Mouse (Mus musculus) hindbrain, embryonic 13.5 days (tissue): ENCODE measurements at regions not wholly inside any gene's neighbourhood (a gene's known extent, or its start where the extent isn't known, plus 50 kb on each side); places are given as distances from the start of the nearest gene placed in this dataset.
"Not testable (repeated sequence)": the region's sequence is repeated elsewhere in the genome, so short reads cannot be mapped to it uniquely, and the experiment has no call there.

Experiments used
- ATAC-seq: fragments of 200-750 bp; cut with Nextera tagmentation; 2 replicates; pipeline ENCODE4 v1.8.0; 2017; ENCODE audit warnings: moderate TSS enrichment; ENCODE audit not compliant: low FRiP score
- H3K27ac ChIP-seq: fragments of 300-500 bp; sonication (generic); 2 replicates; pipeline ENCODE4 v1.5.1; 2015; ENCODE audit warnings: inconsistent platforms, mild to moderate bottlenecking, moderate library complexity
- H3K27me3 ChIP-seq: fragments of 300-500 bp; sonication (generic); 2 replicates; pipeline ENCODE4 v1.6.1; 2015; ENCODE audit warnings: mild to moderate bottlenecking, inconsistent platforms
- H3K36me3 ChIP-seq: fragments of 300-500 bp; sonication (generic); 2 replicates; pipeline ENCODE4 v1.6.1; 2015; ENCODE audit warnings: mild to moderate bottlenecking, inconsistent platforms
- H3K4me1 ChIP-seq: fragments of 300-500 bp; sonication (generic); replicated peaks from 2 replicates; pipeline ENCODE4 v1.6.1; 2015; ENCODE audit warnings: inconsistent platforms
- H3K4me2 ChIP-seq: fragments of 300-500 bp; sonication (generic); 2 replicates; pipeline ENCODE4 v1.6.1; 2015; ENCODE audit warnings: inconsistent platforms, mild to moderate bottlenecking, moderate library complexity
- H3K4me3 ChIP-seq: fragments of 300-500 bp; sonication (generic); 2 replicates; pipeline ENCODE4 v1.5.1; 2015; ENCODE audit warnings: mild to moderate bottlenecking, inconsistent platforms
- H3K9ac ChIP-seq: fragments of 300-500 bp; sonication (generic); 2 replicates; pipeline ENCODE4 v1.6.1; 2015; ENCODE audit warnings: mild to moderate bottlenecking, inconsistent platforms
- H3K9me3 ChIP-seq: fragments of 300-500 bp; sonication (generic); 2 replicates; pipeline ENCODE4 v1.6.1; 2016; ENCODE audit warnings: inconsistent platforms
- WGBS: fragments of 180-500 bp; shearing (Covaris S2); methylation state at CpG from one replicate; pipeline ENCODE4 v1.1.7; 2015; 5-methylcytosine and 5-hydroxymethylcytosine counted together

GRCm38 (mm10) chr11:111966401-111966800 lies 815.6 kb upstream of the Sox9 start:
- no peaks in the 10 kb centered on the region for H3K9me3 ChIP-seq
- no peak for ATAC-seq
- 70% methylated on average over 3 of the region's 3 CpGs for WGBS
- H3K4me1 ChIP-seq: no peaks in the 10 kb centered on the region
- no peak overlapping the region for H3K27ac ChIP-seq
- no peak overlapping the region for H3K4me2 ChIP-seq
- H3K36me3 ChIP-seq: no peaks in the 10 kb centered on the region
- no peaks in the 10 kb centered on the region for H3K27me3 ChIP-seq
- H3K9ac ChIP-seq: no peak overlapping the region
- no peak overlapping the region for H3K4me3 ChIP-seq

- H3K4me3 ChIP-seq: no peak overlapping the region
- H3K36me3 ChIP-seq: no peaks in the 10 kb centered on the region
- H3K4me1 ChIP-seq: no peaks in the 10 kb centered on the region
- no peak for ATAC-seq
- H3K4me2 ChIP-seq: no peak overlapping the region
- H3K9me3 ChIP-seq: no peaks in the 10 kb centered on the region
- no peaks in the 10 kb centered on the region for H3K27me3 ChIP-seq
- no peak overlapping the region for H3K27ac ChIP-seq
- no peak overlapping the region for H3K9ac ChIP-seq
- 89% methylated on average over 4 of the region's 4 CpGs for WGBS
Observed at GRCm38 (mm10) chr11:111971001-111971400, 811.0 kb upstream of the Sox9 start.

GRCm38 (mm10) chr11:111978667-111979066 lies 803.4 kb upstream of the Sox9 start:
- no peak for ATAC-seq
- H3K36me3 ChIP-seq: no peaks in the 10 kb centered on the region
- 93% methylated on average over 4 of the region's 4 CpGs for WGBS
- no peak overlapping the region for H3K4me2 ChIP-seq
- no peaks in the 10 kb centered on the region for H3K4me1 ChIP-seq
- H3K9me3 ChIP-seq: no peaks in the 10 kb centered on the region
- no peaks in the 10 kb centered on the region for H3K27me3 ChIP-seq
- no peak overlapping the region for H3K27ac ChIP-seq
- H3K4me3 ChIP-seq: no peak overlapping the region
- no peak overlapping the region for H3K9ac ChIP-seq

GRCm38 (mm10) chr11:111996395-111996794 lies 785.6 kb upstream of the Sox9 start:
- Histone ChIP-seq H3K27ac (no peak overlapping the region), H3K36me3 (no peaks in the 10 kb centered on the region), H3K9me3 (no peaks in the 10 kb centered on the region), H3K27me3 (no peaks in the 10 kb centered on the region), H3K4me2 (no peak overlapping the region), H3K4me1 (no peaks in the 10 kb centered on the region), H3K4me3 (no peak overlapping the region), H3K9ac (no peak overlapping the region)
- 79% methylated on average over 4 of the region's 4 CpGs for WGBS
- ATAC-seq: no peak

DNA sequence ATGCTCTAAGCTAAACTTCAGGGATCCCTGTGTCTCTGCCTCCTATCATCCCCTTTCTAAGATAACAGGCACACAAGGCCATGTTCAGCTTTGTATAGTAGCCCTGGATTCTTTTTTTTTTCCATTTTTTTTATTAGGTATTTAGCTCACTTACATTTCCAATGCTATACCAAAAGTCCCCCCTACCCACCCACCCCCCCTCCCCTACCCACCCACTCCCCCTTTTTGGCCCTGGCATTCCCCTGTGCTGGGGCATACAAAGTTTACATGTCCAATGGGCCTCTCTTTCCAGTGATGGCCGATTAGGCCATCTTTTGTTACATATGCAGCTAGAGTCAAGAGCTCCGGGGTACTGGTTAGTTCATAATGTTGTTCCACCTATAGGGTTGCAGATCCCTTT lies 771.2 kb upstream of the Sox9 start:
- not testable (repeated sequence) for H3K4me1 ChIP-seq, H3K27ac ChIP-seq, H3K9ac ChIP-seq, H3K4me2 ChIP-seq, H3K27me3 ChIP-seq, H3K36me3 ChIP-seq, H3K4me3 ChIP-seq, H3K9me3 ChIP-seq
- ATAC-seq: peak; percentile 75
- 100% methylated on average over 1 of the region's 2 CpGs for WGBS

- Histone ChIP-seq H3K4me3 (no peak overlapping the region), H3K9me3 (no peaks in the 10 kb centered on the region), H3K4me1 (no peaks in the 10 kb centered on the region), H3K36me3 (no peaks in the 10 kb centered on the region), H3K4me2 (no peak overlapping the region), H3K27me3 (no peaks in the 10 kb centered on the region), H3K27ac (no peak overlapping the region), H3K9ac (no peak overlapping the region)
- ATAC-seq: no peak
- WGBS: 91% methylated on average over 3 of the region's 3 CpGs
Observed at GRCm38 (mm10) chr11:112017906-112018305, 764.1 kb upstream of the Sox9 start.

DNA sequence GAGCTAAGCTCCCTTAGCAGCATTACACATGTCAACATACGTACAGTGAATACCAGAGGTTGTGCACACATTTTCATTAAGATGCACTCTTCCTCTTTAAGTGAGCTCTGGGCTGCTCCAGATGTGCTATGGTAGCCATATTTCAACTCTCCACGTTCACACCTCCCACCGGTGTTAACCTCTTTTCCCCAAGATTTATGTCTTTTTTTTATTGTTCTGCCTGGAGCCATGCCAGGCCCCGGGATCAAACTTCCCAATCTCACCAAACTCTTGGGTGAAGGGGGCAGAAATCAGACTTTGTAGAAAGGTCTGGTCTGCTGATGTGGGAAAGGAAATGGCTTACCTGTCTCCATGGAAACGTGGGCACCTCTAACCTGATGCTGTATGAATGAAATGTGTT lies 754.0 kb upstream of the Sox9 start:
- WGBS: 82% methylated on average over 5 of the region's 5 CpGs
- ATAC-seq: no peak
- Histone ChIP-seq H3K27me3 (no peaks in the 10 kb centered on the region), H3K27ac (no peak overlapping the region), H3K4me1 (no peaks in the 10 kb centered on the region), H3K4me2 (no peak overlapping the region), H3K36me3 (no peaks in the 10 kb centered on the region), H3K4me3 (no peak overlapping the region), H3K9me3 (no peaks in the 10 kb centered on the region), H3K9ac (no peak overlapping the region)

- ATAC-seq: no peak
- Histone ChIP-seq H3K36me3 (no peaks in the 10 kb centered on the region), H3K27ac (no peak overlapping the region), H3K4me1 (no peaks in the 10 kb centered on the region), H3K9me3 (no peaks in the 10 kb centered on the region), H3K27me3 (no peaks in the 10 kb centered on the region), H3K4me3 (no peak overlapping the region), H3K4me2 (no peak overlapping the region), H3K9ac (no peak overlapping the region)
- WGBS: 94% methylated on average over 11 of the region's 11 CpGs
Observed at GRCm38 (mm10) chr11:112038741-112039140, 743.3 kb upstream of the Sox9 start.

GRCm38 (mm10) chr11:112044455-112044854 lies 737.6 kb upstream of the Sox9 start:
- WGBS: 45% methylated on average over 5 of the region's 5 CpGs
- no peak overlapping the region for H3K4me2 ChIP-seq
- H3K4me1 ChIP-seq: no peaks in the 10 kb centered on the region
- H3K9me3 ChIP-seq: no peaks in the 10 kb centered on the region
- no peak overlapping the region for H3K27ac ChIP-seq
- H3K4me3 ChIP-seq: no peak overlapping the region
- H3K27me3 ChIP-seq: no peaks in the 10 kb centered on the region
- H3K36me3 ChIP-seq: no peaks in the 10 kb centered on the region
- H3K9ac ChIP-seq: no peak overlapping the region
- no peak for ATAC-seq

DNA sequence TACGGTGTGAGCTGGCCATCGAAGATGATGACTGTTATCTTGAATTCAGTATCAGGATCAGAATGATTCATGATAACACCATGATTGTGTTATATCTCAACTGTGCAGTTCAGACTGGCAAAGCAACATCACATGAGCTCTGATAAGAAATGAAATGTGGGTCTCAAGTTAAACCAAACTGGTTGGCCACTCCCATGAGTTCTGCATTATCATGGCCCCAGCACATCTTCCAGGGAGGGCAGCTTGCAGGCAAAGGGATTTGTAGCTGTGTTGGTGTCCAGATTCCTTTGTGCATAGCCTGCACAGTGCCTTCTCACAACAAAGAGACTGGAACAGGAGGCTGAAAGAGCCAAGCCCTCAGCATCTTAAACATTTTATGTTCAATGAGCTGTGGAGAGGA lies 736.7 kb upstream of the Sox9 start:
- no peaks in the 10 kb centered on the region for H3K36me3 ChIP-seq
- H3K27me3 ChIP-seq: no peaks in the 10 kb centered on the region
- 95% methylated on average over 2 of the region's 2 CpGs for WGBS
- no peaks in the 10 kb centered on the region for H3K4me1 ChIP-seq
- no peak overlapping the region for H3K27ac ChIP-seq
- H3K9ac ChIP-seq: no peak overlapping the region
- H3K4me2 ChIP-seq: no peak overlapping the region
- no peaks in the 10 kb centered on the region for H3K9me3 ChIP-seq
- no peak overlapping the region for H3K4me3 ChIP-seq
- no peak for ATAC-seq

- H3K36me3 ChIP-seq: no peaks in the 10 kb centered on the region
- no peak overlapping the region for H3K4me3 ChIP-seq
- H3K27ac ChIP-seq: no peak overlapping the region
- H3K9me3 ChIP-seq: no peaks in the 10 kb centered on the region
- no peaks in the 10 kb centered on the region for H3K4me1 ChIP-seq
- ATAC-seq: no peak
- 32% methylated on average over 7 of the region's 7 CpGs for WGBS
- no peak overlapping the region for H3K4me2 ChIP-seq
- H3K9ac ChIP-seq: no peak overlapping the region
- no peaks in the 10 kb centered on the region for H3K27me3 ChIP-seq
Observed at GRCm38 (mm10) chr11:112050362-112050761, 731.7 kb upstream of the Sox9 start.

GRCm38 (mm10) chr11:112055591-112055990 lies 726.4 kb upstream of the Sox9 start:
- Histone ChIP-seq H3K36me3 (no peaks in the 10 kb centered on the region), H3K9me3 (no peaks in the 10 kb centered on the region), H3K4me1 (peaks cover 5% of the 10 kb centered on the region; the same call in 1 of the 2 replicates), H3K27me3 (no peaks in the 10 kb centered on the region), H3K4me2 (no peak overlapping the region), H3K9ac (no peak overlapping the region), H3K4me3 (no peak overlapping the region), H3K27ac (no peak overlapping the region)
- WGBS: 54% methylated on average over 6 of the region's 6 CpGs
- no peak for ATAC-seq

DNA sequence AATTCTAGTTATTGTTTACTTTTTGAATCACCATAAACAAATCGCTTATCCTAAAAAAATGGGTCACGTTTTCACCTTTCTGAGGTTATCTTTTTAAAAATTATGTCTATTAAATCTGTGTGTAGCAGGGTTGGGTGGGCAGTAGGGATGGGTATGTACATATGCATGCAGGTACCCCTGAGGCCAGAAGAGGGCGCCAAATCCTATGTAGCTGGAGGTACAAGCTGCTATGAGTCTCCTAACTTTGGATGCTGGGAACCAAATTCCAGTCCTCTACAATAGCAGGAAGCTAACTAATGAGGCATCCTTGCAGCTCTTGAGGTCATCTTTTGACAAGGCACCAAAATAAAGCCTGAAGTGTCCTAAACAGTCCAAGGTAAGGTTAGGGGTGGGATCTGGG lies 714.8 kb upstream of the Sox9 start:
- Histone ChIP-seq H3K27me3 (no peaks in the 10 kb centered on the region), H3K9me3 (no peaks in the 10 kb centered on the region), H3K4me1 (no peaks in the 10 kb centered on the region), H3K36me3 (no peaks in the 10 kb centered on the region), H3K27ac (no peak overlapping the region), H3K9ac (no peak overlapping the region), H3K4me2 (no peak overlapping the region), H3K4me3 (no peak overlapping the region)
- ATAC-seq: no peak
- WGBS: 87% methylated on average over 3 of the region's 3 CpGs

DNA sequence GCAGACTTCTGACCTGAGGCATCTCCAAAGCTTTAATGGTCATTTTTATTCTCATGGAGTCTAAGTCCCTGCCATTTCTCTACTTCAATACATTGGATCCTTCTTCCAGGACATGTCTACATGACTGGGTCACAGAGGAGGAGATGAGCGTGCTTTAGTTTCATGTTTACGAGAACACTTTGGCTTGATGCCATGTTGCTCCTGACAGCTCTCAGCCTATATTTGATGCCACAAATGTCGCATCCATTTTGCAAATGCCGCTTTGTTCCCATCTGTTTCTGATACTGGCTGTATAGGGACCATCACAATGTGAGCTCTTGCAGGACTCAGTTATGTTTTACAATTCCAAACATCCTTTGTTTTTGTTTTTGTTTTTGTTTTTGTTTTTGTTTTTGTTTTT lies 713.2 kb upstream of the Sox9 start:
- no peak for ATAC-seq
- H3K4me1 ChIP-seq: no peaks in the 10 kb centered on the region
- H3K4me2 ChIP-seq: no peak overlapping the region
- WGBS: 77% methylated on average over 4 of the region's 4 CpGs
- H3K27me3 ChIP-seq: no peaks in the 10 kb centered on the region
- H3K9ac ChIP-seq: no peak overlapping the region
- no peaks in the 10 kb centered on the region for H3K36me3 ChIP-seq
- H3K4me3 ChIP-seq: no peak overlapping the region
- no peaks in the 10 kb centered on the region for H3K9me3 ChIP-seq
- no peak overlapping the region for H3K27ac ChIP-seq
